Mouse (Mus musculus) thymus, adult 2 months (tissue): ENCODE results near the gene Stt3a. TPM values are rescaled to one million over a fixed set of nuclear protein-coding genes. Genes with fewer than 3 reads are reported as not detected.

Experiments
- DNase-seq: peaks from one replicate; pipeline ENCODE4 v3.0.0; 2021
- H3K27ac ChIP-seq: fragments of 200-500 bp; 2 replicates; pipeline ENCODE4 v1.5.1; 2012; ENCODE audit warnings: low read length, control low read depth; ENCODE audit not compliant: control insufficient read depth, insufficient read depth
- H3K27me3 ChIP-seq: fragments of 200-500 bp; 2 replicates; pipeline ENCODE4 v1.6.1; 2012; ENCODE audit warnings: mild to moderate bottlenecking, low read length, moderate library complexity, mixed read lengths; ENCODE audit not compliant: control insufficient read depth, insufficient read depth
- H3K36me3 ChIP-seq: fragments of 200-500 bp; 2 replicates; pipeline ENCODE4 v1.6.1; 2012; ENCODE audit warnings: mild to moderate bottlenecking, low read length, moderate library complexity; ENCODE audit not compliant: control insufficient read depth, insufficient read depth
- H3K4me1 ChIP-seq: fragments of 200-500 bp; replicated peaks from 2 replicates; pipeline ENCODE4 v1.6.1; 2012; ENCODE audit warnings: low read length; ENCODE audit not compliant: control insufficient read depth, insufficient read depth
- H3K4me3 ChIP-seq: fragments of 200-500 bp; 2 replicates; pipeline ENCODE4 v1.5.1; 2012; ENCODE audit warnings: mild to moderate bottlenecking, low read length, control low read depth, moderate library complexity; ENCODE audit not compliant: control insufficient read depth, insufficient read depth
- CTCF ChIP-seq: fragments of 200-500 bp; IDR thresholded peaks from 2 replicates; pipeline ENCODE4 v1.5.1; 2012; ENCODE audit warnings: mild to moderate bottlenecking, control low read depth, low read length, moderate library complexity, borderline replicate concordance; ENCODE audit not compliant: control insufficient read depth, poor library complexity, insufficient read depth; ENCODE audit errors: extremely low read depth
- POLR2A ChIP-seq: fragments of 200-500 bp; IDR thresholded peaks from 2 replicates; pipeline ENCODE4 v1.6.1; 2012; ENCODE audit warnings: mild to moderate bottlenecking, low read length, control low read depth, moderate library complexity; ENCODE audit not compliant: control insufficient read depth, poor library complexity, insufficient read depth; ENCODE audit errors: extremely low read depth
- WGBS: fragments of 180-500 bp; shearing (Covaris S2); methylation state at CpG from one replicate; pipeline ENCODE4 v1.1.7; 2018; 5-methylcytosine and 5-hydroxymethylcytosine counted together
- polyA plus RNA-seq: library from polyadenylated mRNA; depleted of rRNA; stranded (reverse); fragments of >200 nt; gene quantifications from 2 replicates; pipeline ENCODE4 v1.2.3, GENCODE M21; 2012

Gene Stt3a
- polyA plus RNA-seq, 1 experiment, result 189 TPM

DNA sequence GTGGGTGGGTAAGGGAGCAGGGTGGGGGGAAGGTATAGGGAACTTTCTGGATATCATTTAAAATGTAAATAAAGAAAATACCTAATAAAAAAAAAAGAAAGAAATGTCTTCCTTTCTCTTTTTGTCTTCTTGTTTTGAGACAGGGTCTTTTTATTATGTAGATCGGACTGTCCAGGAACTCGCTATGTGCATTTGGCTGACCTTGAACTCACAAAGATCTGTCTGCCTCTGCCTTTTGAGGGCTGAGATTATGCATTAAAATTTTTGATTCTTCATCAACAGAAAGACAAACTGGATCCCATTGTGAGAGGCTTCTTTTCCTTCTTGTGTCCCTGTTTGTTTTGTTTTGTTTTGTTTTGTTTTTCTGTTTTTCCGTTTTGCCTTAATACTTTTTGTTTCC lies 35.5 kb upstream of the Stt3a start:
- H3K27me3 ChIP-seq, result no peaks in the 10 kb centered on the region
- no peak for DNase-seq
- H3K4me3 ChIP-seq, result no peak overlapping the region
- 88% methylated on average over 3 of the region's 3 CpGs for WGBS
- no peak for TF ChIP-seq POLR2A
- no peak for TF ChIP-seq CTCF
- no peaks in the 10 kb centered on the region for H3K36me3 ChIP-seq
- no peak overlapping the region for H3K27ac ChIP-seq
- H3K4me1 ChIP-seq, result no peaks in the 10 kb centered on the region

DNA sequence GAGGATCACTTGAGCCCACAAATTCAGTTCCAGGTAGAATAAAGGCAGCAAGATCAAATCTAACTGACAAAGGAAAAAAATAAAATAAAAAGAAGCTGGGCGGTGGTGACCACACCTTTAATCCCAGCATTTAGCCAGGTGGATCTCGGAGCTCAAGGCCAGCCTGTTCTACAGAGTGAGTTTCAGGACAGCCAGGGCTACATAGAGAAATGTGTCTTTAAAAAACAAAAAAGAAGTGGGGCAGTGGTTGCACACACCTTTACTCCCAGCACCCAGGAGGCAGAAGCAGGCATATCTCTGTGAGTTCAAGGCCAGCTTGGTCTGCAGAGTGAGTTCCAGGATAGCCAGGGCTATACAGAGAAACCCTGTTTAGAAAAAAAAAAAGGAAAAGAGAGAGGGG lies 34.5 kb upstream of the Stt3a start:
- no peak overlapping the region for H3K27ac ChIP-seq
- H3K4me1 ChIP-seq, result no peaks in the 10 kb centered on the region
- WGBS, result 93% methylated on average over 2 of the region's 2 CpGs
- DNase-seq, result no peak
- H3K4me3 ChIP-seq, result no peak overlapping the region
- H3K36me3 ChIP-seq, result no peaks in the 10 kb centered on the region
- TF ChIP-seq CTCF, result no peak
- no peak for TF ChIP-seq POLR2A
- H3K27me3 ChIP-seq, result no peaks in the 10 kb centered on the region

DNA sequence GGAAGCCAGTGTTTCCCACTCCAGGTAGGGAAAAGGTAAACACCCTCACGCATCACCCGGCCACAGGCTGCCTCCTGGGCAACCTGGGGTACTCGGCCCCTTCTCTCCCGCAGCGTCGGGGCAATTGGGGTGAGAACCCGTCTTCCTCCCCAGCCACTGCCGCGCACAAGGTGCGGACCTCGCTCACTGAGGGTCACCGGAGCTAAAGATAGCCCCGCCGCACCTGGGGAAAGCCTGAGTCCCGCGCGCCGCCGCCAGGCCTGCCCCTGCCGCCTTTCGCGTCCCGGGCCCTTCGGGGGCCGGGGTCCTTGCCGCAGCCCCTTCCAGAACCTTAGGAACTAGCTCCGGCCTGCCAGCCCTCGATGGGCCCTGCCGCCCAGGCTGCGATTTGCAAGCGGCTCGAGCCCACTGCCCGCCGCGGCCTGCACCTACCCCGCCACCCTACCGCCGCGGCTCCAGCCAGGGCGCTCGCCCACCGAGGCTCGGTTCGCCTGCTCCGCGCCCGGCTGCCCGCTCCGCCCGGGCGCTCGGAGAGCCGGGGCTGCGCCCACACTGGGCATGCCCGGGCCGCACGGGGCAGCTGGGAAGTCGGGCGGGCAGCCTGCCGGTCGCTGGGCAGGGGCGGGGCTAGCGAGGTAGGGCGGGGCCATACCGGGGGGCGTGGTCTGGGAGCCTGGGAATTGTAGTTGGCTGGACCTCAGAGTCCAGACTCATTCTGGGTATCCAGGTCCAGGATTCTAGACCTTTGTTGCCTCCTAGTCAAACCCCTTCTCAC lies 29.5 kb upstream of the Stt3a start, which contains the start of gene Ei24:
Gene Ei24, minus strand, starts transcription at position 613 of the 775 bp plus-strand sequence.
- H3K27me3 ChIP-seq, result no peaks in the 10 kb centered on the region
- H3K4me3 ChIP-seq, result peak within 1 kb of the TSS; percentile 80
- 0 out of 2 replicates have a peak, but pooled peaks have one; percentile 24 for TF ChIP-seq POLR2A
- no peak for TF ChIP-seq CTCF
- under 1% methylated on average over 66 of the region's 66 CpGs for WGBS
- peaks cover 6% of the 10 kb centered on the region; the same call in 1 of the 2 replicates for H3K36me3 ChIP-seq
- no peak within 1 kb of the TSS for H3K27ac ChIP-seq
- H3K4me1 ChIP-seq, result no peaks in the 10 kb centered on the region
- peak; percentile 80 for DNase-seq

DNA sequence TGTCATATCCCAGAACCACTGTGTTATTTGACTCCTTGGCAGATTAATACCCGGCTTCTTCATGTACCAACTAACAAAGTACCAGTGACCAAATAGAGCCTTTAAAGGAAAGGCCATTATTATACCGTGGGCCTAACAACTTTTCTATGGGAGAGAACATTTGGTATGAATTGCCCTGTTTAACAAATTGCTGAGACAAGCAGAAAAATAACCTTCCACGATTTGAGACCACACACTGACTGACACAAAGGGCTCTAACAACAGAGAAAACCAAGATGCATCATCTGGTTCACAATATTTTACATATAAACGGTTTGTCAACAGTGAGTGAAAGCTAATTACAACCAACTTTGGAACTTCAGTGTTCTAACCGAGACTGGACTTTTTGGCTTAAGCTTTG lies 28.7 kb upstream of the Stt3a start:
- no peaks in the 10 kb centered on the region for H3K4me1 ChIP-seq
- no peak overlapping the region for H3K27ac ChIP-seq
- no peaks in the 10 kb centered on the region for H3K27me3 ChIP-seq
- no peak for DNase-seq
- H3K36me3 ChIP-seq, result peaks cover 6% of the 10 kb centered on the region; the same call in 1 of the 2 replicates
- 28% methylated on average over 5 of the region's 5 CpGs for WGBS
- no peak for TF ChIP-seq CTCF
- TF ChIP-seq POLR2A, result no peak
- no peak overlapping the region for H3K4me3 ChIP-seq

DNA sequence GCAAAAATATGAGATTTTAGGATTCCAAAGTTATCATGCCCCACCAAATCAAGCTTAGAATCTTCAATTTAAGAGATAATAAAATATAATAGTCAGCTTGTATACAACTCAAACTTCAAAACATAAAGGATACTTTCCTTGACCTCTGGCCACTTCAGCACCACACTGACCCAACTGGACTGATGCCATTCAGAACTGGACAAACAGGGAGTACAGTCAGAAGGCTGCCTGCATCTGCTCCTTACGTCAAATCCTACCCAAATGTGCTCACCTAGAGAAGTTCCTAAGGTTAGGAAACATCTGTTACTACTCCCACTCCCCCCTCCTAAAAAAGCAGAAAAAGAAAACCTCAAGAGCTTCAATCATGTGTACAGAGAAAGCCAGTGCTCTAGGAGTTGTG lies 28.1 kb upstream of the Stt3a start:
- no peak overlapping the region for H3K27ac ChIP-seq
- peaks cover 6% of the 10 kb centered on the region; the same call in 1 of the 2 replicates for H3K36me3 ChIP-seq
- TF ChIP-seq POLR2A (no peak), CTCF (no peak)
- no peak for DNase-seq
- no peaks in the 10 kb centered on the region for H3K4me1 ChIP-seq
- no peak overlapping the region for H3K4me3 ChIP-seq
- no peaks in the 10 kb centered on the region for H3K27me3 ChIP-seq
- WGBS, result 97% methylated on average over 1 of the region's 1 CpGs

DNA sequence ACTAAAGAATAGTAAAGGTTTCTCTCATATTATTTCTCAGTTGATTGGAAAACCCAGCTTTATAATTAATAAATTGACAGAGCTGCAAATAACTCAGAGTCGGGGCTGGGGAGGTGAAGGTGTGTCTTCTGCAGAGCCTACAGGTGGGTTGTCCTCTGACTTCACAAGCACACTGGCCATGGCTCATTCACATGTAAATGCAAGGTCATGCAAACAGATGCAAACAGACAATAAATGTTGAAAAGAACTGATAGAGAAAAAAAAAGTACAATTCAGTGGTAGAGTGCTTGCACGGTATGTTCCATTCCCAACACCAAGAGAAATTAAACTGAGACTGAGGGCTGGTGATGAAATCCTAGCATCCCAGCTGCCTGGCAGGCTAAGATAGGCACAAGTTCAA lies 27.0 kb upstream of the Stt3a start:
- Histone ChIP-seq H3K27me3 (no peaks in the 10 kb centered on the region), H3K36me3 (peaks cover 10% of the 10 kb centered on the region), H3K27ac (no peak overlapping the region), H3K4me1 (no peaks in the 10 kb centered on the region), H3K4me3 (no peak overlapping the region)
- 94% methylated on average over 2 of the region's 2 CpGs for WGBS
- TF ChIP-seq POLR2A (no peak), CTCF (no peak)
- DNase-seq, result no peak
